Mouse (Mus musculus) midbrain, embryonic 10.5 days (tissue): ENCODE measurements around the gene Cpeb1. TPM values are rescaled to one million over a fixed set of nuclear protein-coding genes. Genes with fewer than 3 reads are reported as not detected.
A peak's percentile ranks its signal among the peaks of the same experiment; 100 is the strongest.

Source experiments
- DNase-seq: peaks from one replicate; pipeline ENCODE4 v3.0.0-alpha.2; 2017; ENCODE audit warnings: low spot score
- H3K27ac ChIP-seq: fragments of 300-500 bp; sonication (generic); replicated peaks from 2 replicates; pipeline ENCODE4 v1.5.1; 2016; ENCODE audit warnings: mild to moderate bottlenecking
- H3K27me3 ChIP-seq: fragments of 300-500 bp; sonication (generic); 2 replicates; pipeline ENCODE4 v1.6.1; 2016; ENCODE audit warnings: low read depth, mild to moderate bottlenecking; ENCODE audit not compliant: poor library complexity, severe bottlenecking
- H3K36me3 ChIP-seq: fragments of 300-500 bp; sonication (generic); 2 replicates; pipeline ENCODE4 v1.6.1; 2016; ENCODE audit warnings: mild to moderate bottlenecking, moderate library complexity
- H3K4me1 ChIP-seq: fragments of 300-500 bp; sonication (generic); 2 replicates; pipeline ENCODE4 v1.6.1; 2016
- H3K4me3 ChIP-seq: fragments of 300-500 bp; sonication (generic); 2 replicates; pipeline ENCODE4 v1.5.1; 2016; ENCODE audit warnings: mild to moderate bottlenecking, moderate library complexity
- H3K9me3 ChIP-seq: fragments of 300-500 bp; sonication (generic); replicated peaks from 2 replicates; pipeline ENCODE4 v1.6.1; 2016; ENCODE audit warnings: mild to moderate bottlenecking
- WGBS: fragments of 180-500 bp; shearing (Covaris S2); methylation state at CpG from one replicate; pipeline ENCODE4 v1.1.7; 2016; 5-methylcytosine and 5-hydroxymethylcytosine counted together
- polyA plus RNA-seq: library from polyadenylated mRNA; unstranded; fragments of >200 nt; fragmentation: Nextera tagmentation; extraction: Ambion mirVana; gene quantifications from 2 replicates; pipeline ENCODE4 v1.2.1, GENCODE M21; 2016

The Cpeb1 gene
- polyA plus RNA-seq, 1 experiment from 2014 or later = 0.96 TPM

DNA sequence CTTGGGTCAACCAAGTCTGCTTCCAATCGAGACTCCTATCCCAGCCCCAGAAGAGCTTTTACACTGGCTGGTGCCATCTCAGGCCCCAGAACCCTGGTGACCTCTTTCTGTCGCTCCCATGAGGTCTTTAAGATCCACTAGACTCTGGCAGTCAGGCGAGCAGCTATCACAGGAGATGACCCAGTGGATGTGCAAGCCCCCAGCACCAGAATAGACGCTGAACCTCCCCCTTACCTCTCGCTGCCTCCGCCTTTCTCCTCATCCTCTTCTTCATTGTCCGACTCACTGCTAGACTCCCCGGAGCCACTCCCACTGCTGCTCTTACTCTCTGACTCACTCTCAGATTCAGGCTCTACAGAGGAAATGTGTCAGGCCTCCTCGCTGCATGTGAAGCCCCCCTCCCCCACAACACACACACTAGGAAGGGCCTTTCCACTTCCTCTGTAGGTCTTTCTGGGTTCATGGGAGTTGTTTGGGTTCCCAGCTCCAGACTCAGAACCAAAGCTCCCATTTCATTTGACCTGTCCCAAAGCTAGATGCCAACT, 9.7 kb upstream of the Cpeb1 start:
- no peak overlapping the region for H3K4me3 ChIP-seq
- no peaks in the 10 kb centered on the region for H3K4me1 ChIP-seq
- peak; percentile 7 for DNase-seq
- no peaks in the 10 kb centered on the region for H3K9me3 ChIP-seq
- 79% methylated on average over 9 of the region's 9 CpGs for WGBS
- H3K27me3 ChIP-seq = peaks cover 26% of the 10 kb centered on the region
- H3K36me3 ChIP-seq = no peaks in the 10 kb centered on the region
- H3K27ac ChIP-seq = no peak overlapping the region

DNA sequence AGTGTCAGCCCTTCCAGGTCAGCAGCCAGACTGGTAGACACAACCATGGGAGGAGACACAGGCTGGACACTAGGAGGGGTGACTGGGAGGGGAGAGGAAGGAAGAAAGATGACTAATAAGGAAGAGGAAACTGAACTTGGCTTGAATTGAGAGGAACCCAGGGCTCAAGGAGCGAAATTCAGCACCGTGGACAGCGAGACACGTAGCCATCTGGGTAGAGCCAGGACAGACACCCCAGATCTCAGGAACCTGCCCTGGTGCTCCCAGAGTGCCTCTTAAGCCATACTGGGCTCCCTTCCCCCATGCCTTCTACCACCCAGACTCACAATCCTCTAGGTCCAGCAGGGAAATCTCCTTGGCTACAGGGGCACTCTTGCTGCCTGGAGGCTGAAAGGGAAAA, 8.9 kb upstream of the Cpeb1 start:
- no peaks in the 10 kb centered on the region for H3K4me1 ChIP-seq
- no peaks in the 10 kb centered on the region for H3K36me3 ChIP-seq
- WGBS = 5% methylated on average over 4 of the region's 4 CpGs

DNA sequence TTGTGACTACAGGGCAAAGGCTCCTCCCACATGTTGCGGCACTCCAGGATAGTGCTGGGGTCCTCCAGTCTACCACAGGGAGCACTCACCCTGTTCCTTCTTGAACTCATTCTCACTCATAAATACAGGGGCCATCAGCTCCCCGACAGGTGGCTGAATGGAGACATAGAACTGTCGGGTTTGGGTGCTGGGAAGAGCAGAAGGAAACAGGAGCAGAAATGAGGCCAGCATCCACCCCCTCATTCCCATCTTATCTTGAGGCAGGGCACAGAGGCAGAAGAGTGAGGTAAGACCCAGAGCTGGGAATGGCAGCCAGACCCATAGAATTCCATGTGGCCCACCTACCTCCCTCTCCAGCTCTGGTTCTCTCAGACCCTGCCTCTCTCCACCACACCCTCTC, 7.5 kb upstream of the Cpeb1 start:
- peaks cover 45% of the 10 kb centered on the region for H3K27me3 ChIP-seq
- no peak overlapping the region for H3K27ac ChIP-seq
- WGBS = 87% methylated on average over 3 of the region's 3 CpGs
- no peak overlapping the region for H3K4me3 ChIP-seq
- H3K36me3 ChIP-seq = no peaks in the 10 kb centered on the region
- no peak for DNase-seq
- H3K4me1 ChIP-seq = no peaks in the 10 kb centered on the region
- no peaks in the 10 kb centered on the region for H3K9me3 ChIP-seq

More for the DNA sequence above, 8.9 kb upstream of the Cpeb1 start:
- no peak overlapping the region for H3K4me3 ChIP-seq
- H3K9me3 ChIP-seq = no peaks in the 10 kb centered on the region
- H3K27ac ChIP-seq = no peak overlapping the region
- peaks cover 32% of the 10 kb centered on the region for H3K27me3 ChIP-seq
- peak; percentile 36 for DNase-seq

- peaks cover 91% of the 10 kb centered on the region for H3K27me3 ChIP-seq
- 1% methylated on average over 82 of the region's 87 CpGs for WGBS
- H3K27ac ChIP-seq = peak overlapping the region; percentile 69; the same call in 1 of the 2 replicates
- H3K9me3 ChIP-seq = no peaks in the 10 kb centered on the region
- peak; percentile 43 for DNase-seq
- peaks cover 27% of the 10 kb centered on the region for H3K4me1 ChIP-seq
- peak overlapping the region; percentile 60 for H3K4me3 ChIP-seq
- no peaks in the 10 kb centered on the region for H3K36me3 ChIP-seq
Measured at GRCm38 (mm10) chr7:81454331-81455039, 780 bp downstream of the Cpeb1 start.

- peak; percentile 70 for DNase-seq
- H3K4me3 ChIP-seq = peak overlapping the region; percentile 60
- H3K4me1 ChIP-seq = peaks cover 27% of the 10 kb centered on the region
- H3K27me3 ChIP-seq = peaks cover 83% of the 10 kb centered on the region
- WGBS = 5% methylated on average over 84 of the region's 84 CpGs
- no peaks in the 10 kb centered on the region for H3K9me3 ChIP-seq
- peak overlapping the region; percentile 69; the same call in 1 of the 2 replicates for H3K27ac ChIP-seq
- no peaks in the 10 kb centered on the region for H3K36me3 ChIP-seq
Measured at GRCm38 (mm10) chr7:81453443-81454274, 1.6 kb downstream of the Cpeb1 start.

GRCm38 (mm10) chr7:81452971-81453441, 2.3 kb downstream of the Cpeb1 start:
- Histone ChIP-seq H3K27ac (peak overlapping the region; percentile 30; the same call in 1 of the 2 replicates), H3K36me3 (no peaks in the 10 kb centered on the region), H3K27me3 (peaks cover 76% of the 10 kb centered on the region), H3K4me1 (peaks cover 27% of the 10 kb centered on the region), H3K4me3 (peak overlapping the region; percentile 60), H3K9me3 (no peaks in the 10 kb centered on the region)
- DNase-seq = peak; percentile 56
- 3% methylated on average over 21 of the region's 21 CpGs for WGBS

DNA sequence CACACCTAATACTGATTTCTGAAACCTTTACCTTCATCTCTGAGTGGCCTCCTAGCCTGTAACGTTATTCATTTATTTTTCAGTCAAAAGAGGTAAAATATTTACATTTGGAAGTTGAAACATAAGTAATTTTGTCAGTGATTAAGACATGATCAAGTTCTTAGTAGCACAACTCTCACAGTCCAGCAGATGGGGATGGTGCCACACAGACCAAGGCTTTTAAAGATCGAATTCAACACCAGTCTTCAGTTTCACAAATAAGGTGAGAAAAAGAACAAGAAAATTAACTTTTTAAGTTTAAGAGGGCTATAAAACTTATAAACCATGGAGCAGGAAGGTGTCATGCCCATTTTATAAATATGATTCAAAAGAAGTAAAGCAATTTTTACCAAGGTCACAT, 56.3 kb downstream of the Cpeb1 start:
- DNase-seq = no peak
- no peaks in the 10 kb centered on the region for H3K9me3 ChIP-seq

GRCm38 (mm10) chr7:81379363-81379762, 75.9 kb downstream of the Cpeb1 start:
- WGBS = 91% methylated on average over 1 of the region's 1 CpGs

More for the DNA sequence above, 56.3 kb downstream of the Cpeb1 start:
- Histone ChIP-seq H3K4me3 (no peak overlapping the region), H3K27me3 (no peaks in the 10 kb centered on the region), H3K4me1 (no peaks in the 10 kb centered on the region), H3K36me3 (no peaks in the 10 kb centered on the region), H3K27ac (no peak overlapping the region)
- 55% methylated on average over 2 of the region's 2 CpGs for WGBS

DNA sequence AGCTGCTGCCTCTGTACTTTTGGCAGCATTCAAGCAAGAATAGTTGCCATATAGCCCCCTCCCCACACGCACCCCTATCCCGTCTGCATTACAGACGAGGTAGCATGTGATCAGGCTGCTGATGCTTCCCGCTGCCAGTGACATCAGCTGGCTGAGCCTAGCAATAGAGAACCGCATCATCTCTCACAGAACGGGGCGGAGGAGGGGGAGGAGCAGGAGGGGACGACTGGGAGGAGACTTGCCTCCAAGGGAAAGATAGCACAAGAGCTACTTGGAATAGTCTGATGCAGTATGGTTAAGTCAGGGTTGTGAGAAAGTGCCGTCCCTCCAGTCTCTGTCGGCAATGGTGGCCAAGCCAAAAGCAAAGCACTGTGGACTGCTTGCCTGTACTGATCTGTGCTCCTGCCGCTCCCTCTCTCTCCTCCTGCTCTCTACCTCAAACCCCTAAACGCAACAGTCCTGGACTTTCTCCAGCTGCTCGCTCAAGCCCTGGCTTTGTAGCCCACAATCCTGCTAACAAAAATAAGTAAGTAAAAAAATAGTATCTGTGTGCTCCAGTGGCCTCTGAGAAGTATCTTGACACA, 82.8 kb downstream of the Cpeb1 start:
- no peaks in the 10 kb centered on the region for H3K36me3 ChIP-seq
- peak; percentile 59 for DNase-seq
- peaks cover 12% of the 10 kb centered on the region for H3K4me1 ChIP-seq
- H3K9me3 ChIP-seq = no peaks in the 10 kb centered on the region
- H3K27ac ChIP-seq = peak overlapping the region; percentile 42
- WGBS = 7% methylated on average over 13 of the region's 13 CpGs
- H3K4me3 ChIP-seq = peak overlapping the region; percentile 42
- peaks cover 23% of the 10 kb centered on the region; the same call in 1 of the 2 replicates for H3K27me3 ChIP-seq

More at GRCm38 (mm10) chr7:81379363-81379762, 75.9 kb downstream of the Cpeb1 start:
- Histone ChIP-seq H3K9me3 (no peaks in the 10 kb centered on the region), H3K36me3 (no peaks in the 10 kb centered on the region), H3K27me3 (no peaks in the 10 kb centered on the region), H3K4me1 (no peaks in the 10 kb centered on the region), H3K27ac (no peak overlapping the region), H3K4me3 (no peak overlapping the region)
- no peak for DNase-seq

GRCm38 (mm10) chr7:81371811-81372210, 83.5 kb downstream of the Cpeb1 start:
- DNase-seq = no peak
- Histone ChIP-seq H3K36me3 (no peaks in the 10 kb centered on the region), H3K9me3 (no peaks in the 10 kb centered on the region), H3K27ac (no peak overlapping the region), H3K4me1 (peaks cover 12% of the 10 kb centered on the region), H3K4me3 (peak overlapping the region; percentile 42), H3K27me3 (peaks cover 23% of the 10 kb centered on the region; the same call in 1 of the 2 replicates)
- WGBS = 10% methylated on average over 5 of the region's 5 CpGs

- Histone ChIP-seq H3K27me3 (peaks cover 23% of the 10 kb centered on the region; the same call in 1 of the 2 replicates), H3K36me3 (no peaks in the 10 kb centered on the region), H3K4me3 (no peak overlapping the region), H3K27ac (no peak overlapping the region), H3K9me3 (no peaks in the 10 kb centered on the region), H3K4me1 (peaks cover 12% of the 10 kb centered on the region)
- DNase-seq = no peak
- WGBS = 63% methylated on average over 3 of the region's 3 CpGs
Measured at GRCm38 (mm10) chr7:81369724-81370123, 85.5 kb downstream of the Cpeb1 start.

DNA sequence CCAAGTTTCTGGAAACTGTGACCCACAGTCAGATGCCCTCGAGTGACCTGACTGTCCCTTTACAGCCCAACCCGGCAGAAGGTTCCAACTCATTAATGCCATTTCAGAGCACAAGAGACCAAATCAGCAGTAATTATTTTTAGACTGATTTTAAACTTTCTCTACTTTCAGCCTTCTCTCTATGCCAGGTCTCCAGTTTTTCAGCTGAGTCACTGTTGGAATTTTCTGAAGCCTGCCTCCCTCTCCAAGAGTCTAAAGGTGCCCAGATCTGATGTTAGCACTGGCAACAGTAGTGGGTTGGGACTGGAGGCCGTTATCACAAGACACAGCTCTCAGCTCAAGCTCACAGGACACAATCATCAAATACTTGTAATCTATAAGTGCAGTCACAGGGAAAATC, 87.3 kb downstream of the Cpeb1 start:
- Histone ChIP-seq H3K9me3 (no peaks in the 10 kb centered on the region), H3K27me3 (peaks cover 16% of the 10 kb centered on the region; the same call in 1 of the 2 replicates), H3K4me1 (peaks cover 12% of the 10 kb centered on the region), H3K27ac (no peak overlapping the region), H3K36me3 (no peaks in the 10 kb centered on the region), H3K4me3 (no peak overlapping the region)
- 82% methylated on average over 3 of the region's 3 CpGs for WGBS
- no peak for DNase-seq
